Mouse (Mus musculus) kidney, postnatal 0 days (tissue): ENCODE data around the gene Zbtb7b. TPM values are rescaled to one million over a fixed set of nuclear protein-coding genes. Genes with fewer than 3 reads are reported as not detected.

Experiments used
- ATAC-seq: fragments of 200-750 bp; cut with Nextera tagmentation; replicated peaks from 2 replicates; pipeline ENCODE4 v1.8.0; 2017; ENCODE audit warnings: low read depth, moderate number of reproducible peaks, moderate TSS enrichment, moderate library complexity; ENCODE audit not compliant: low FRiP score
- DNase-seq: peaks from one replicate; pipeline ENCODE4 v3.0.0-alpha.2; 2016; ENCODE audit warnings: low spot score
- H3K27ac ChIP-seq: fragments of 300-500 bp; sonication (generic); 2 replicates; pipeline ENCODE4 v1.5.1; 2014; ENCODE audit warnings: mild to moderate bottlenecking
- H3K27me3 ChIP-seq: fragments of 300-500 bp; sonication (generic); 2 replicates; pipeline ENCODE4 v1.6.1; 2014; ENCODE audit warnings: low read length, mixed read lengths; ENCODE audit not compliant: insufficient read depth
- H3K36me3 ChIP-seq: fragments of 300-500 bp; sonication (generic); 2 replicates; pipeline ENCODE4 v1.6.1; 2014; ENCODE audit warnings: low read length, mixed read lengths; ENCODE audit not compliant: insufficient read depth
- H3K4me1 ChIP-seq: fragments of 300-500 bp; sonication (generic); replicated peaks from 2 replicates; pipeline ENCODE4 v1.6.1; 2014; ENCODE audit warnings: antibody characterized with exemption, low read length, mixed read lengths; ENCODE audit not compliant: insufficient read depth
- H3K4me2 ChIP-seq: fragments of 300-500 bp; sonication (generic); 2 replicates; pipeline ENCODE4 v1.6.1; 2014; ENCODE audit warnings: mild to moderate bottlenecking, low read length, moderate library complexity, mixed read lengths
- H3K4me3 ChIP-seq: fragments of 300-500 bp; sonication (generic); replicated peaks from 2 replicates; pipeline ENCODE4 v1.5.1; 2014; ENCODE audit warnings: low read depth, low read length
- H3K9ac ChIP-seq: fragments of 300-500 bp; sonication (generic); 2 replicates; pipeline ENCODE4 v1.6.1; 2014; ENCODE audit warnings: low read depth, low read length
- H3K9me3 ChIP-seq: fragments of 300-500 bp; sonication (generic); replicated peaks from 2 replicates; pipeline ENCODE4 v1.6.1; 2016; ENCODE audit warnings: low read length, inconsistent platforms, mixed read lengths
- CTCF ChIP-seq: IDR thresholded peaks from 2 replicates; pipeline ENCODE4 v1.5.1; 2016; ENCODE audit warnings: antibody characterized with exemption, low read depth, mild to moderate bottlenecking, moderate library complexity
- WGBS: fragments of 180-500 bp; shearing (Covaris S2); extraction: QIAGEN DNeasy Blood & Tissue Kit; methylation state at CpG from one replicate; pipeline ENCODE4 v1.1.7; 2014; 5-methylcytosine and 5-hydroxymethylcytosine counted together
- polyA plus RNA-seq: library from polyadenylated mRNA; unstranded; fragments of >200 nt; fragmentation: Nextera tagmentation; extraction: Ambion mirVana; gene quantifications from 2 replicates; pipeline ENCODE4 v1.2.1, GENCODE M21; 2015

The Zbtb7b gene
- polyA plus RNA-seq, 1 experiment from 2014 or later: 4.3 TPM

GRCm38 (mm10) chr3:89336529-89336928 is 58.0 kb downstream of the Zbtb7b start:
- ATAC-seq: no peak
- Histone ChIP-seq H3K4me1 (peaks cover 5% of the 10 kb centered on the region), H3K27me3 (no peaks in the 10 kb centered on the region), H3K36me3 (peaks cover 12% of the 10 kb centered on the region; the same call in 1 of the 2 replicates), H3K9ac (peak overlapping the region; percentile 93; the same call in 1 of the 2 replicates), H3K4me2 (peak overlapping the region; percentile 89), H3K4me3 (peak overlapping the region; percentile 92), H3K9me3 (no peaks in the 10 kb centered on the region), H3K27ac (peak overlapping the region; percentile 84; the same call in 1 of the 2 replicates)
- peak; percentile 25 for DNase-seq
- WGBS: 13% methylated on average over 6 of the region's 6 CpGs
- TF ChIP-seq CTCF: no peak

DNA sequence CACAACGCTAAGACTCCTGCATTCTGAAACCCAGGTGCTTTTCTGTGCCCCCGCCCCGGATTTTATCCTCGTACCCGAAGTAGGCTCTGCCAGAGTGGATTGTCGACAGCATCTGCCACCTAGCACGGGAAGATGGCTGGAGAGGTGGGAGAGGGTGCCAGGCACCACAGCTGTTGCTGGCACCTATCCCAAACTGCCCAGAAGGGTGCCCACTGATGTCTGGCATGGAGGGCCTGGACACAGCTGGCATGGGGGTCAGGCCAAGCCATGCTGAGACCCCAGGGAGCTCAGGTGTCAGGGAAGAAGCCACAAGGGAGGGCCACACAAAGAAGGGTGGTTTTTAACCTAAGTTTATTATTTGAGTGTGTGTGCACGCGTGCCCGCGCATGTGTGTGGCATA is 61.5 kb downstream of the Zbtb7b start:
- H3K9ac ChIP-seq: no peak overlapping the region
- peaks cover 12% of the 10 kb centered on the region; the same call in 1 of the 2 replicates for H3K36me3 ChIP-seq
- H3K4me1 ChIP-seq: peaks cover 3% of the 10 kb centered on the region; the same call in 1 of the 2 replicates
- H3K27ac ChIP-seq: no peak overlapping the region
- no peak for TF ChIP-seq CTCF
- no peaks in the 10 kb centered on the region for H3K9me3 ChIP-seq
- DNase-seq: no peak
- no peak for ATAC-seq
- H3K27me3 ChIP-seq: no peaks in the 10 kb centered on the region
- no peak overlapping the region for H3K4me2 ChIP-seq
- no peak overlapping the region for H3K4me3 ChIP-seq
- 58% methylated on average over 11 of the region's 11 CpGs for WGBS

DNA sequence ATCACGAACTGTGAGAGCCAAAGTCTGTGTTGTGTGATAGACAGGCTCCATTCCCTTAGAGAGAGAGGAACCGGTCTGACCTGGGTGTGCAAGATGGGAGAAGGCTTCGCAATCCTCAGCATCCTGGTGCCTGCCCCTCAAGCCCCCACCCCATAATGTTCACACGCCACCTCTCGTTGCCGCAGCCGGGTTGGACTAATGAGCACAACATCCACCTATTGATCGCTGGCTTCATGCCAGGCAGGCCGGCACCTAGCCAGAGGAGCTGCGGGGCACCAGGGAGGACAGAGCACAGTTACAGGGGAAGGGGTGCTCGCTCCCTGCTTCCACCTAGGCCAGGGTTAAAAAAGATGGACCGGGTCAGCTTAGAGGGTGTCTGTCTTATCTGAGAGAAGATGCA is 62.1 kb downstream of the Zbtb7b start:
- no peak for TF ChIP-seq CTCF
- Histone ChIP-seq H3K4me2 (no peak overlapping the region), H3K9ac (no peak overlapping the region), H3K36me3 (peaks cover 12% of the 10 kb centered on the region; the same call in 1 of the 2 replicates), H3K27ac (no peak overlapping the region), H3K4me1 (peaks cover 4% of the 10 kb centered on the region; the same call in 1 of the 2 replicates), H3K9me3 (no peaks in the 10 kb centered on the region), H3K4me3 (no peak overlapping the region), H3K27me3 (no peaks in the 10 kb centered on the region)
- ATAC-seq (no peak), DNase-seq (no peak)
- 41% methylated on average over 12 of the region's 12 CpGs for WGBS

GRCm38 (mm10) chr3:89332013-89332412 is 62.6 kb downstream of the Zbtb7b start:
- Histone ChIP-seq H3K27me3 (no peaks in the 10 kb centered on the region), H3K36me3 (peaks cover 12% of the 10 kb centered on the region; the same call in 1 of the 2 replicates), H3K4me2 (no peak overlapping the region), H3K9me3 (no peaks in the 10 kb centered on the region), H3K27ac (no peak overlapping the region), H3K4me1 (peaks cover 5% of the 10 kb centered on the region; the same call in 1 of the 2 replicates), H3K9ac (no peak overlapping the region), H3K4me3 (no peak overlapping the region)
- DNase-seq: no peak
- ATAC-seq: no peak
- 40% methylated on average over 10 of the region's 10 CpGs for WGBS
- TF ChIP-seq CTCF: no peak

GRCm38 (mm10) chr3:89331561-89331960 is 63.0 kb downstream of the Zbtb7b start:
- Histone ChIP-seq H3K36me3 (peaks cover 12% of the 10 kb centered on the region; the same call in 1 of the 2 replicates), H3K4me1 (peaks cover 5% of the 10 kb centered on the region; the same call in 1 of the 2 replicates), H3K27ac (no peak overlapping the region), H3K9me3 (no peaks in the 10 kb centered on the region), H3K4me2 (no peak overlapping the region), H3K27me3 (no peaks in the 10 kb centered on the region), H3K4me3 (no peak overlapping the region), H3K9ac (no peak overlapping the region)
- no peak for DNase-seq
- WGBS: 70% methylated on average over 13 of the region's 13 CpGs
- TF ChIP-seq CTCF: no peak
- ATAC-seq: no peak

DNA sequence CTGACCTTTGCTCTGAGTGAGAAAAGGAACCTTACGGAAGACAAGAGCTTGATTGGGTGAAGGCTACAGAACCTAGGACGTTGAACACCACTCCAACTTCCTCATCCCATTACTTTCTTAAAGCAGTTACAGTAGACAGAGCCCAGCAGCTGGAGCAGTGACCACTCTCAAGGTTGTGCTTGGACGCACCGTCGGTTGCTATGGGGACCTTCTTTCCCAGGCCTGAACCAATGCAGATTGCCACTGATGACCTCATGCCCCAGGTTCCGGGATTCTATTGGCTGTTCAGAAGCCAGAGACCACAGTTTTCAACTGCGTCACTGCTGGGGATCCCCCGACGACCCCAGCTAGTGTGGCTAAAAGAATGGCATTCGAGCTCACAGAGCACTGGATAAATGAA is 63.6 kb downstream of the Zbtb7b start:
- no peak overlapping the region for H3K27ac ChIP-seq
- TF ChIP-seq CTCF: no peak
- peak; percentile 59 for ATAC-seq
- peaks cover 5% of the 10 kb centered on the region; the same call in 1 of the 2 replicates for H3K4me1 ChIP-seq
- H3K36me3 ChIP-seq: peaks cover 12% of the 10 kb centered on the region; the same call in 1 of the 2 replicates
- WGBS: 28% methylated on average over 10 of the region's 10 CpGs
- H3K9ac ChIP-seq: no peak overlapping the region
- no peaks in the 10 kb centered on the region for H3K9me3 ChIP-seq
- H3K4me2 ChIP-seq: no peak overlapping the region
- DNase-seq: peak; percentile 65
- H3K27me3 ChIP-seq: no peaks in the 10 kb centered on the region
- H3K4me3 ChIP-seq: no peak overlapping the region

DNA sequence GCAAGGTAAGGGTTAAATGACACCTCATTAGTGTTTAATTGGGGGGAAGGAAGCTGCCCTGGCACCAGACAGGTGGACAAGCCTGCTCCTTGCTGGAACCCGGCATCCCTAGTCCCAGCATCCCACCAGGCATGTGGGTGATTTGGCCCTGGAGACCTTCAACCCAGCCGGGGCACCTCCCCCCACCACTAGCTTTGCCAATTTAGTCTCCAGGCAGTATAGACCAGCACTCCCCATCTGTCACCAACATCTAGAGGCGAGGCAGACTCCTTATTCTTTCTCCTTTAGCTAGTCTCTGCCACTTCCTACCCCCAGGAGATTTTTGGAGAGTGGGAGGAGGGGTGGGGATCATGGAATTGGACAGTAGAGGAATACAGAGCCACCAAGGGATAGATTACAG is 64.2 kb downstream of the Zbtb7b start:
- H3K36me3 ChIP-seq: peaks cover 12% of the 10 kb centered on the region; the same call in 1 of the 2 replicates
- H3K4me2 ChIP-seq: no peak overlapping the region
- peaks cover 5% of the 10 kb centered on the region; the same call in 1 of the 2 replicates for H3K4me1 ChIP-seq
- no peaks in the 10 kb centered on the region for H3K27me3 ChIP-seq
- H3K9me3 ChIP-seq: no peaks in the 10 kb centered on the region
- no peak for TF ChIP-seq CTCF
- DNase-seq: no peak
- H3K4me3 ChIP-seq: no peak overlapping the region
- 55% methylated on average over 3 of the region's 3 CpGs for WGBS
- no peak overlapping the region for H3K9ac ChIP-seq
- no peak overlapping the region for H3K27ac ChIP-seq
- ATAC-seq: no peak
